Mouse (Mus musculus) stomach, embryonic 15.5 days (tissue): Measurements from ENCODE around the gene Tspyl4. TPM values are rescaled to one million over a fixed set of nuclear protein-coding genes. Genes with fewer than 3 reads are reported as not detected.
"Not testable (repeated sequence)": the region's sequence is repeated elsewhere in the genome, so short reads cannot be mapped to it uniquely, and the experiment has no call there.

Source experiments
- ATAC-seq: fragments of 200-750 bp; cut with Nextera tagmentation; 2 replicates; pipeline ENCODE4 v1.8.0; 2017; ENCODE audit warnings: low read depth, moderate number of reproducible peaks, moderate TSS enrichment; ENCODE audit not compliant: insufficient read depth, low FRiP score
- H3K27ac ChIP-seq: fragments of 300-500 bp; sonication (generic); 2 replicates; pipeline ENCODE4 v1.5.1; 2015; ENCODE audit warnings: mild to moderate bottlenecking, inconsistent platforms
- H3K27me3 ChIP-seq: fragments of 300-500 bp; sonication (generic); replicated peaks from 2 replicates; pipeline ENCODE4 v1.6.1; 2015; ENCODE audit warnings: inconsistent platforms
- H3K36me3 ChIP-seq: fragments of 300-500 bp; sonication (generic); 2 replicates; pipeline ENCODE4 v1.6.1; 2015; ENCODE audit warnings: inconsistent platforms
- H3K4me1 ChIP-seq: fragments of 300-500 bp; sonication (generic); 2 replicates; pipeline ENCODE4 v1.6.1; 2015; ENCODE audit warnings: inconsistent platforms
- H3K4me2 ChIP-seq: fragments of 300-500 bp; sonication (generic); 2 replicates; pipeline ENCODE4 v1.6.1; 2015; ENCODE audit warnings: mild to moderate bottlenecking, inconsistent platforms
- H3K4me3 ChIP-seq: fragments of 300-500 bp; sonication (generic); replicated peaks from 2 replicates; pipeline ENCODE4 v1.5.1; 2015; ENCODE audit warnings: inconsistent platforms
- H3K9ac ChIP-seq: fragments of 300-500 bp; sonication (generic); 2 replicates; pipeline ENCODE4 v1.6.1; 2015; ENCODE audit warnings: inconsistent platforms
- H3K9me3 ChIP-seq: fragments of 300-500 bp; sonication (generic); 2 replicates; pipeline ENCODE4 v1.6.1; 2016; ENCODE audit warnings: inconsistent platforms
- WGBS: fragments of 180-500 bp; shearing (Covaris S2); methylation state at CpG from one replicate; pipeline ENCODE4 v1.1.7; 2015; 5-methylcytosine and 5-hydroxymethylcytosine counted together
- polyA plus RNA-seq: library from polyadenylated mRNA; unstranded; fragments of >200 nt; fragmentation: Nextera tagmentation; extraction: Ambion mirVana; gene quantifications from 2 replicates; pipeline ENCODE4 v1.2.1, GENCODE M21; 2015

The Tspyl4 gene
- polyA plus RNA-seq = 14.7 and 15.9 TPM in 2 replicates

DNA sequence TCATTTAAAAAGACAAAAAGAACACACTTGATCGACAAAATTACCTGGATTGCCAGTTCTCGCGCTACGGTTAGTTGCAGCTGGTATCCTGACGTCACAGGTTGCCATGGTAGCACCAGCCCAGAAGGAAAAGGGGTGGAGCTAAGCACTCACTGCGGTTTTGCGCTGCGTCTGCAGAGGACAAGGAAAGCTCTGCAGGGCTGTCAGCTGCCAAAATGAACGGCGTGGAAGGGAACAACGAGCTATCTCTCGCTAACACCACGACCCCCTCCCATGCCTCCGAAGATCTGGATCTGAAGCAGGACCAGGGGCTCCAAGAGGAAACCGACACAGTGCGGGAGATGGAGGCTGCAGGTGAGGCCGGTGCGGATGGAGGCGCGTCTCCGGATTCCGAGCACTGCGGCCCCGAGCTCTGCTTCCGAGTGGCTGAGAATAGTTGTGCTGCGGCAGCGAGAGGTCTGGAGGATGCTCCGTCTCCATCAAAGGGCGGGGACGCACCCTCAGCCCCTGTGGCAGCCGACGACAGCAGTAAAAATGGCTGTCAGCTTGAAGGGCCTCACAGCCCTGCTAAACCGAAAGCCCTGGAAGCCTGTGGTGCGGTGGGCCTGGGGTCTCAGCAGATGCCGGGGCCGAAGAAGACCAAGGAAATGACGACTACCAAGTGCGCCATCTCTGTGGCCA, at the start of gene Tspyl4:
TSS of gene Tspyl4 (plus strand) at position 144 of the 681 bp plus-strand sequence.
- WGBS = under 1% methylated on average over 38 of the region's 38 CpGs
- Histone ChIP-seq H3K9me3 (no peaks in the 10 kb centered on the region), H3K4me2 (peak within 1 kb of the TSS; percentile 96), H3K9ac (peak within 1 kb of the TSS; percentile 54), H3K36me3 (no peaks in the 10 kb centered on the region), H3K27ac (peak within 1 kb of the TSS; percentile 73), H3K27me3 (no peaks in the 10 kb centered on the region), H3K4me1 (peaks cover 23% of the 10 kb centered on the region; the same call in 1 of the 2 replicates), H3K4me3 (peak within 1 kb of the TSS; percentile 73)
- peak; percentile 96 for ATAC-seq

DNA sequence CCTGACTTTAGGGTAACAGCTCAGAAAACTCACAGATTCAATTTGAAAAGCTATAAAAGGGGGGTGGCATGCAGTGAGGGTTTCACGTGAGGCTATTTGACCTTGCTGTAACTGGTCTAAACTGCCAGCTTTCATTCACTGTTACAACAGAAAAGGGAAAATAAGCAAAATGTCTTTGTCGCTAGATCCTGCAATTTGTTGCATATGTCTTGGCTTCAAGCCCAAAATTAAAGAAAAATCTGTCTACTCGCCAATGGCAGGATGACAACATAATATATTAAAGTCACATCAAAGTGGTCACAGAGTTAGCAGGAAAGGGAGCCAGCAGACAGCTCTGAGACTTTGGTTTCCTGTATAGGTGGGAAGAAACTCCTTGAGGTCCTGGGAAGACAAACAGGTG, 49.5 kb upstream of the Tspyl4 start:
- Histone ChIP-seq H3K4me3 (no peak overlapping the region), H3K9ac (no peak overlapping the region), H3K27ac (no peak overlapping the region), H3K9me3 (no peaks in the 10 kb centered on the region), H3K4me2 (no peak overlapping the region), H3K4me1 (no peaks in the 10 kb centered on the region), H3K36me3 (no peaks in the 10 kb centered on the region), H3K27me3 (no peaks in the 10 kb centered on the region)
- no peak for ATAC-seq
- WGBS = 19% methylated on average over 3 of the region's 3 CpGs

DNA sequence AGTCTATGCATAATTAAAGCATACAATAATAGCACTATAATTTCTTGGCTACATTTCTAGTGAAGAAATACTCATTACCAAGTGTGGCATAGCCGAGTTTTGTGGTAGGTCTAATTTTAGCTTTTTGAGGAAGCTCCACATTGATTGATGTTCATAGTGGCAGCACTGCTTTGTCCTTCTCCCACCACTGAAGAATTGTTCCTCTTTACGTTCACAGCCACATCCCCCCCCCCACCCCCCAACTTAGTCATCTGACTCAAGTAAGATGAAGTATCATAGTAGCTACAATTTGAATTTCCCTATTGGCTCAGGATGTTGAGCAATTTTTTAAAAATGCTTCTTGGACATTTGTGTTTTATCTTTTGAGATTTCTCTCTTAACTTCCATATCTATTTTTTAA, 47.6 kb upstream of the Tspyl4 start:
- H3K27me3 ChIP-seq = no peaks in the 10 kb centered on the region
- no peak overlapping the region for H3K9ac ChIP-seq
- H3K9me3 ChIP-seq = no peaks in the 10 kb centered on the region
- WGBS = 35% methylated on average over 2 of the region's 2 CpGs
- no peaks in the 10 kb centered on the region for H3K4me1 ChIP-seq
- no peak overlapping the region for H3K4me3 ChIP-seq
- ATAC-seq = no peak
- no peaks in the 10 kb centered on the region for H3K36me3 ChIP-seq
- no peak overlapping the region for H3K27ac ChIP-seq
- no peak overlapping the region for H3K4me2 ChIP-seq

DNA sequence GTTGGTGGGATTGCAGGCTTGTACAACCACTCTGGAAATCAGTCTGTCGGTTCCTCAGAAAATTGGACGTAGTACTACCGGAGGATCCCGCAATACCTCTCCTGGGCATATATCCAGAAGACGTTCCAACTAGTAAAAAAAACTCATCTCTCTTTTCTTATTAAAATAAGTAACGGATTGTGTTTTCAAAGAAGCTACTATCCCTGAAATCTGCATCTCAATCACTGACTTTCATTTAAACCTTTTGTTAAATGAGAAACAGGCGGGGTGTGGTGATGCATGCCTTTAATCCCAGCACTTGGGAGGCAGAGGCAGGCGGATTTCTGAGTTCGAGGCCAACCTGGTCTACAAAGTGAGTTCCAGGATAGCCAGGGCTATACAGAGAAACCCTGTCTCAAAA, 44.4 kb upstream of the Tspyl4 start:
- WGBS = 89% methylated on average over 9 of the region's 9 CpGs
- H3K9ac ChIP-seq, H3K4me1 ChIP-seq, H3K36me3 ChIP-seq, H3K9me3 ChIP-seq, H3K4me2 ChIP-seq, H3K4me3 ChIP-seq, H3K27me3 ChIP-seq, ATAC-seq, H3K27ac ChIP-seq: not testable (repeated sequence)

DNA sequence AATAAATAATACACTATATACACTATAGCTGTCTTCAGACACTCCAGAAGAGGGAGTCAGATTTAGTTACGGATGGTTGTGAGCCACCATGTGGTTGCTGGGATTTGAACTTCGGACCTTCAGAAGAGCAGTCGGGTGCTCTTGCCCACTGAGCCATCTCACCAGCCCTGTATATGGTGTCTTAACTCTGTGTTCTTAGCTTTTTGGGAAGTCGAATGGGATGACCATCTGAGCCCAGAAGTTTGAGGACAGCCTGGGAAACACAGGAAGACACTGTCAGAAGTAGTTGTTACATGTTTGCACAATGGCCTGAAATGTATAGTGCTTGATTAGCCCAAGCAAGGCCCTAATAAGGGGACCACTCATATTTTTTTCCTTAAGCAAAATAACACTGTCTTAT, 32.1 kb upstream of the Tspyl4 start:
- no peak overlapping the region for H3K4me3 ChIP-seq
- WGBS = 85% methylated on average over 4 of the region's 4 CpGs
- ATAC-seq = no peak
- H3K9ac ChIP-seq = no peak overlapping the region
- H3K27ac ChIP-seq = no peak overlapping the region
- no peaks in the 10 kb centered on the region for H3K27me3 ChIP-seq
- H3K4me1 ChIP-seq = no peaks in the 10 kb centered on the region
- no peaks in the 10 kb centered on the region for H3K36me3 ChIP-seq
- no peak overlapping the region for H3K4me2 ChIP-seq
- H3K9me3 ChIP-seq = no peaks in the 10 kb centered on the region

DNA sequence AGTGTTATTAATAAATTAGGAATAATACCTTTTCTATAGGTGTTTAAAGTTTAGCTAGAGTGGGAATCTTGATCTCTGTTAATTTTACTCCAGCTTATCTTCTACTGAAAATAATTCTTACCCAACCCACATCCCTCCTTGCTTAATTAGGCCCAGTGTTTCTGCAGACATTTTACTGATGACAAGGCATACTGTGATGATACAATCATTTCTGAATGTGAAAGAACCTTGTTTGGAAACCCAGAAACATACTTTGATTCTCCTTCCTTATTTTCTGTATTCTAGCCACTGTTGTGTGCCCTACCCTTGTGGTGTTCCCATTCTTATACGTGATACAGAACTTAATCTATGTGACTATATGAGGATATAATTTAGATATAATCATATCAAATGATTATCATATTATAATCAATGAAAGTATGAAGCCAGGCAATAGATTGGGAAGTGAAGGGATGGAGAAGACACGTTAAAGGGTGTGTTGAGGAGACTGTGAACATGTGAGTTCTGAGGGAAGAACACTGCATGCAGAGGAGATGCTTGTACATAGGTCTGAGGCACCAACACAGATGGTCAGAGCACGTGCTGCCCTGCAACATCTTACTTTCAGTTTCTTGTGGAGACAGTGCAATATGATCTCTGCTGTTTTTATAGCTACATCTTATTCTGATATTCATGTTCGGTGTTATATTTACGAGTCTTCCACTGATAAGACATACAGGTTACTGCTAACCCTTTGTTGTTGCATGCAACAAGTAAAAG, 29.8 kb upstream of the Tspyl4 start:
- H3K27ac ChIP-seq = no peak overlapping the region
- H3K4me2 ChIP-seq = no peak overlapping the region
- no peaks in the 10 kb centered on the region for H3K36me3 ChIP-seq
- no peak for ATAC-seq
- 70% methylated on average over 5 of the region's 5 CpGs for WGBS
- H3K4me1 ChIP-seq = no peaks in the 10 kb centered on the region
- no peak overlapping the region for H3K9ac ChIP-seq
- no peaks in the 10 kb centered on the region for H3K27me3 ChIP-seq
- no peaks in the 10 kb centered on the region for H3K9me3 ChIP-seq
- no peak overlapping the region for H3K4me3 ChIP-seq

DNA sequence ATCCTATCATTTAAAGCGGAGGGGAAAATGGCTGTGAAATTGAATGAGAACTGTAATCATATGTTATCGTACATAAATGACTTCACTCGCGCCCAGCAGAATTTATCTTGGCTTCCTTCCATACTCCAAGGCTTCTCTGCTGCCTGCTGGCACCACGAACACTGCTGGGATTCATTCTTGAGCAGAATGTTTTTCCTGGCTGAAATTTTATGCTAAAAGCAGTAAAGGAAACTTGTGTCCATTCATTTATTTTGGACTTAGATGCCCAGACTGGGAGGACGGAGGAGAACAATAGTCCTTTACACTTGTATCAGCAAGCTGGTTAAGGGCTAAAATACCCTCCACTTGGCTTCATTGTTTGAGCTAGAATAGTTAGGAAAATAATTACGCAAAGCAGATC, 25.6 kb upstream of the Tspyl4 start:
- no peak overlapping the region for H3K4me3 ChIP-seq
- H3K9ac ChIP-seq = no peak overlapping the region
- no peaks in the 10 kb centered on the region for H3K36me3 ChIP-seq
- no peaks in the 10 kb centered on the region for H3K4me1 ChIP-seq
- H3K9me3 ChIP-seq = no peaks in the 10 kb centered on the region
- no peak overlapping the region for H3K27ac ChIP-seq
- 53% methylated on average over 7 of the region's 7 CpGs for WGBS
- H3K27me3 ChIP-seq = no peaks in the 10 kb centered on the region
- no peak for ATAC-seq
- H3K4me2 ChIP-seq = no peak overlapping the region

DNA sequence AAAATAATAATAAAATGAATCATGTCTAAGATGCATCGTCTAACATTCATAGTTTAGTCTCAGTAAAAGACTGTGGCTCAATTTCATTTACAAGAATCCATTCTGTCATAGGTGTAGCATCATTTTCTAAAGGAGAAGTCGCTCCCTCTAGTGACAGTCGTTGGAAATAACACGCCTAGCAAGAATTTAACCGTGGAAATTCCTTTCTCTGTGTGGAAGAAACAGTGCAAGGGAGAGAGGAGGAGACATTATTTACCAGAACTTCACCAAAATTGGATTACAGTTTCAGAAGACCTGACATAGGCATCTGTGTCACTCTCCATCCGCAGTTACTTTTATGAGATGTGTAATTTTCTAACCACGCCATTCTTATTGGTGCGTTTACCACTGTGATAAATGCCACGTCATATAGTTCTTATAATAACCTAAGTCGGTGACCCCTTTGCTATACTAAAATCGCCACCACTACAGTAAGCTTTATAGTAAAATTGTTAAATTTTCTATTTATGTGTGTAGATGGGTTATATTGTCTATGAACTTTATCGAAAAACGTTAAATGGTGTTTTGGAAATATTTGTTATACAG, 16.6 kb upstream of the Tspyl4 start:
- H3K27ac ChIP-seq = no peak overlapping the region
- no peaks in the 10 kb centered on the region for H3K9me3 ChIP-seq
- no peak overlapping the region for H3K9ac ChIP-seq
- no peaks in the 10 kb centered on the region for H3K36me3 ChIP-seq
- H3K27me3 ChIP-seq = no peaks in the 10 kb centered on the region
- ATAC-seq = no peak
- no peak overlapping the region; the same call in 1 of the 2 replicates for H3K4me3 ChIP-seq
- WGBS = 25% methylated on average over 13 of the region's 13 CpGs
- H3K4me1 ChIP-seq = peaks cover 12% of the 10 kb centered on the region; the same call in 1 of the 2 replicates
- H3K4me2 ChIP-seq = peak overlapping the region; percentile 50

DNA sequence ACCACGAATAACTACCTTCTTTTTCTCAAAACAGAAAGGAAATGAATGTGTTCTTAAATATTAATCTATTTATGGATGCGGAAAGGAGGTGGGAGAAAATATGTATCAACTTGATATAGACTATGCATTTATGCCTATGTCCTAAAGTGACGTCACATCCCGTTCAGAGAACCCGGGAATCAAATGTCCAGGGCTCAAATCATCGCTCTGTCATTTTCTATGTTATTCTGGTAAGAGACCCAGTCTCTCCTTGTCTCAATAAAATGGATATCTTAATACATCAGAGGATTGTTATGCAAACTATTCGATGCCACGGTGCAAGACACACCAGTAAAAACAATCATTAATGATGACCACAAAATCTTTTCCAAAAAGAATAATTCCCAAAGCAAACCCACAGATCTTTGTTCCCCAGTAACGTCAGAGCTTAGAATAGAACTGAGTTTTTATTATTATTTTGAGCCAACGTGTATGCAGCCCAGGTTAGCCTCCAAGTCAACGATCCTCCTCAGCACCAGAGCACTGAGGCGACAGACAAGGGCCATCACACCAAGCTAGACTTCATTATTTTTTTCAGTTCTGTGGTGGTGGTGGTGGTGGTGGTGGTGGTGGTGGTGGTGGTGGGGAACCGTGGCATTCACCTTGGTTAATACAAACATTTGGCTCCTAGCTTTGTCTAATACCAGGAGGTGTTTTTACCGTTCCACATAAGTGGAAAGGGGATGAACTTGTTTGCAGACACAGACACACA, 15.9 kb upstream of the Tspyl4 start:
- 16% methylated on average over 14 of the region's 14 CpGs for WGBS
- 0 out of 2 replicates have a peak overlapping the region, but pooled peaks have one; percentile 38 for H3K27ac ChIP-seq
- no peaks in the 10 kb centered on the region for H3K9me3 ChIP-seq
- ATAC-seq = peak; percentile 23; the same call in 1 of the 2 replicates
- H3K4me3 ChIP-seq = peak overlapping the region; percentile 85
- H3K27me3 ChIP-seq = no peaks in the 10 kb centered on the region
- peaks cover 12% of the 10 kb centered on the region; the same call in 1 of the 2 replicates for H3K4me1 ChIP-seq
- H3K9ac ChIP-seq = no peak overlapping the region
- peak overlapping the region; percentile 77 for H3K4me2 ChIP-seq
- no peaks in the 10 kb centered on the region for H3K36me3 ChIP-seq

DNA sequence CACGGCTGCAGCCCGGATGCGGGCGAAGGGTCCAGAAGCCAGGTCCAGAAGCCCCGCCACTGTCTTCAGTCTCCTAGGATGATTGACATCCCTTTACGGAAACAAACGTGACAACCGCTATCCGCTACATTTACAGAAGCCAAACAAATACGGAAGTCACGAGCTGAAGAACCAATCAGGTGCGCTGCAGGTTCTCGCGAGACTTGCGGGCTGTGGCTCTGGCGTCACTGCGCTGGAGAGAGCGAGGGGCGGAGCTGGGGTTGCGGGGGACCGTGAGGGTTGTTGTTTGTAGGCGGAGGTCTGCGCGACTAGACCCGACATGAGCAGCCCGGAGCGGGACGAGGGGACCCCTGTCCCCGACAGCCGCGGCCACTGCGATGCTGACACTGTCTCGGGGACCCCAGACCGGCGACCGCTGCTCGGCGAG, 15.3 kb upstream of the Tspyl4 start, which contains the start of gene Tspyl1:
TSS of gene Tspyl1 (plus strand) at position 229 of the 427 bp plus-strand sequence.
- Histone ChIP-seq H3K4me2 (peak within 1 kb of the TSS; percentile 86), H3K27ac (peak within 1 kb of the TSS; percentile 60), H3K9ac (peak within 1 kb of the TSS; percentile 87), H3K36me3 (no peaks in the 10 kb centered on the region), H3K4me1 (peaks cover 12% of the 10 kb centered on the region; the same call in 1 of the 2 replicates), H3K27me3 (no peaks in the 10 kb centered on the region), H3K4me3 (peak within 1 kb of the TSS; percentile 85), H3K9me3 (no peaks in the 10 kb centered on the region)
- peak; percentile 97 for ATAC-seq
- WGBS = under 1% methylated on average over 37 of the region's 38 CpGs

DNA sequence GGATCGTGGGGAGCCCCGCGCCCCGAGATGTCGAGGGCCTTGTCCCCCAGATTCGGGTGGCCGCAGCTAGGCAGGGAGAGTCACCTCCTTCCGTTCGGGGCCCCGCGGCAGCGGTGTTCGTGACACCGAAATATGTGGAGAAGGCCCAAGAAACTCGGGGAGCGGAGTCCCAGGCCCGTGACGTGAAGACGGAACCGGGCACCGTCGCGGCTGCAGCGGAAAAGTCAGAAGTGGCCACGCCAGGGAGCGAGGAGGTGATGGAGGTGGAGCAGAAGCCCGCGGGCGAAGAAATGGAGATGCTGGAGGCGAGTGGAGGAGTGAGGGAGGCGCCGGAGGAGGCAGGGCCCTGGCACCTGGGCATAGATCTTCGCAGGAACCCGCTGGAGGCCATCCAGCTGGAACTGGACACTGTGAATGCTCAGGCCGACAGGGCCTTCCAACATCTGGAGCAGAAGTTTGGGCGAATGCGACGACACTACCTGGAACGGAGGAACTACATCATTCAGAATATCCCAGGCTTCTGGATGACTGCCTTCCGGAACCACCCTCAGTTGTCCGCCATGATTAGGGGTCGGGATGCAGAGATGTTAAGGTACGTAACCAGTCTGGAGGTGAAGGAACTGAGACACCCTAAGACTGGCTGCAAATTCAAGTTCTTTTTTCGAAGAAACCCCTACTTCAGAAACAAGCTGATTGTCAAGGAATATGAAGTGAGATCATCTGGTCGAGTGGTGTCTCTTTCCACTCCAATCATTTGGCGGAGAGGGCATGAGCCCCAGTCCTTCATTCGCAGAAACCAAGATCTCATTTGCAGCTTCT, 14.6 kb upstream of the Tspyl4 start:
- Histone ChIP-seq H3K36me3 (no peaks in the 10 kb centered on the region; the same call in 1 of the 2 replicates), H3K4me3 (peak overlapping the region; percentile 85), H3K27ac (peak overlapping the region; percentile 60), H3K9me3 (no peaks in the 10 kb centered on the region), H3K9ac (peak overlapping the region; percentile 87), H3K27me3 (no peaks in the 10 kb centered on the region), H3K4me2 (peak overlapping the region; percentile 86), H3K4me1 (peaks cover 12% of the 10 kb centered on the region; the same call in 1 of the 2 replicates)
- 3% methylated on average over 47 of the region's 47 CpGs for WGBS
- peak; percentile 40; the same call in 1 of the 2 replicates for ATAC-seq
